Mouse (Mus musculus): ENCODE measurements at regions not wholly inside any gene's neighbourhood (a gene's known extent, or its start where the extent isn't known, plus 50 kb on each side); places are given as distances from the start of the nearest gene placed in this dataset.
"Not testable (repeated sequence)": the region's sequence is repeated elsewhere in the genome, so short reads cannot be mapped to it uniquely, and the experiment has no call there.

- peak; percentile 89 for DNase-seq (ENCODE audit: low read depth)
Observed at GRCm38 (mm10) chr14:53132390-53132789, 636.8 kb upstream of the Olfr1507 start.

DNA sequence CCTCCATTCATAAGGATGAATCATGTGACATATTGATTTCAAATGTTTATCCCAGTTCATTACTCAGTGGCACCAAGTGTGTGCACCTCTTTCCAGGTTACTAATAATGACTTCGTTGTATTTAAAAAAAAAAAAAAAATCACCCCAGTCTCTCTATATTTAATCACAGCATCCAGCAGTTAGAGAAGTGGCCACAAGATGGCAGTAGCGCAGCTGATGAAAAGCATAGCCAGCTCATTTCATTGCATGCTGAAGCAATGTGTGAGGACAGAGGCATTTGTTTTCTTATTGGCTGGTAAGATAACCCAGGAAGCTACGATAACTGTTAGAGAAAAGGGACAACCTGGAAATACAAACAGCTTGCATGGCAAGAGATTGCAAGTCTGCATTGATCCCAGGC is 626.2 kb upstream of the Olfr1507 start:
- peak; percentile 39 for DNase-seq (ENCODE audit: low read depth)

- DNase-seq (ENCODE audit: low read depth): not testable (repeated sequence)
Observed at GRCm38 (mm10) chr14:53109732-53110131, 614.2 kb upstream of the Olfr1507 start.

DNA sequence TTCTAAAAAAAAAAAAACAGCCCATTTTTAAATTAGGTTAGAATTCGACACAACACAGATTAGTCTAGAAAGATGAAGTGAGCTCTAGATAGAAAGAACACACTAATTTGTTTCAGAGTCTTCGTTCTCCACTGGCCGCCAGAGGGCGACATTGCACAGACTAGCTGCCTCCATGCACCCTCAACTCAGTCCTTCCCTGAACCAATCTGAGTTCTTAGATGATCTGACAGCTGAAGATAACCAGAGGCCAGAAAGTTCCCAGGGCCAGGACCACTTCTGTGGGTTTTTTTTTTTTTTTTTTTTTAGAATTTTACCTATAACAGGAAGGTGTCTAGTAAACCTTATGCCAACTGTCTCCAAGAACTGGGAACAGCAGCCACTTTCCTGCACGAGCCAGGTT is 605.8 kb upstream of the Olfr1507 start:
- peak; percentile 66 for DNase-seq (ENCODE audit: low read depth)

GRCm38 (mm10) chr14:53090921-53091320 is 595.4 kb upstream of the Olfr1507 start:
- DNase-seq (ENCODE audit: low read depth): peak; percentile 54

DNA sequence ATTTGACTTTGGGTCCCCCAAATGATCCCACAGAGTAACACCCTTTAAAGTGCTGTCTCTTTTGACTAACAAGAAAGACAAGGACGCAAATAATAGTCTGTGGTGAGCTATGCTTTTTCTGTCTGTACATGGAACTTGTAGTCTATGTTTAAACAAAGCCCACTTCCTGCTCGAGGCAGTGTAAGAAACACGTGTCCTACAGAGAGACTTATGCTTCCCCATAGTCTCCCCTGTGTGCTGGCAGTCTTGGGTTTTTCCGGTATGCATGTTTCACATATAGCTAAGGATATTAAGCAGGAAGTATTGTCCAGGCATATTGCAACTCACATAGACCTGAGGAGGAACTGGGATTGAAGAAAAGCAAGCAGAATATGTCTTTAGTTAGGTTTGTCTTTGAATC is 586.3 kb upstream of the Olfr1507 start:
- peak; percentile 49 for DNase-seq (ENCODE audit: low read depth)

- DNase-seq (ENCODE audit: low read depth): not testable (repeated sequence)
Observed at GRCm38 (mm10) chr14:53081024-53081711, 585.6 kb upstream of the Olfr1507 start.

DNA sequence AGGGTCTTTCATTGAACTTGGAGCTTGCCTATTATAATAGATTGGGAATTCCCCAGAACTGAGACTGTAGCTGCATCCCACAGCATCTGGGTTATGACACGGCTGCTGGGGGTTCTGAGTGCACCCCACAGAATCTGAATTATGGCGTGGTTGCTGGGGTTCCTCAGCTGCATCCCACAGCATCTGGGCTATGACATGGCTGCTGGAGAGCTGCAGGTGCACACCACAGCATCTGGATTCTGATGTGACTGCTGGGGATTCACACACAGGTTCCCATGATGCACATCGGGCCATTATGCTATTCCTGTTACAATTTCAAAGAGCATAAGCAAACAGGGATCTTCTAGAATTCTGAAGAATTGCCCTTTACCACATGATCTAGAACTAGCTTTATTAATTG is 585.0 kb upstream of the Olfr1507 start:
- peak; percentile 34 for DNase-seq (ENCODE audit: low read depth)

DNA sequence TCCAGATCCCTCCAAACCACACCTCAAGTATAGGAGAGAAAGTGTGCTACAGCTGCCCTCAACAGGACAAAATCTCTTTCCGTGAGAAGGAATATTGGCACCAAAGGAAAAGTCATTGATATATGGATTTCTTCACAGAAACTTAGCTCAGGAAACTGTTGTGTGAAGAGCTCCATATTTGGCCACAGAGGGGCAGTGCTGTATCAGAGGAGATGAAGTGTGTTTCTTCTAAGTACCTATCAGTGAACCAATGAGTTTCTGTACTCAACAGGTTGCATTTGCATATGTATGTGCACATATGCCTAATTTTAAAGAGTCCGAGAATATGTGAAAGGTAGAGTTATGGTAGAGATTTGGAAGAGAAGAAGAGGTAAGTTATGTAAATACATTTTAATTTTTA is 580.4 kb upstream of the Olfr1507 start:
- DNase-seq (ENCODE audit: low read depth): peak; percentile 33

DNA sequence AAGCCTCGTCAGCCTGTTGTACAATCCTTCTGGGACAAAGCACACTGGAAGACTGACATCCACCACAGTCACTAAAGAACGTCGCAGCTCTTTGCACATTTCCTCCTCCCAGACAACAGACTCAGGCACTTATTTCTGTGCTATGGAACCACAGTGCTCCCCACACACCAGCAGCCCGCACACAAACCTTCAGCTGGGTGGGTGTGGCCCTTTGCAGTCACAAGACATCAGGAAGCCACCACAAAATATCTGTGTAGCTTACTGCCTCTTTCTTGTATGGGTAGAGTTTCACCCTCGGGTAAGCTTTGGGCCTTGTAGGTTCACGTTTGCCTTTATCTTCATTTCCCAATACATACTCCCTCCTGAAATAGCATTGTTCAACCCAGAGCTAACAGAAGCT is 577.6 kb upstream of the Olfr1507 start:
- DNase-seq (ENCODE audit: low read depth): peak; percentile 50

DNA sequence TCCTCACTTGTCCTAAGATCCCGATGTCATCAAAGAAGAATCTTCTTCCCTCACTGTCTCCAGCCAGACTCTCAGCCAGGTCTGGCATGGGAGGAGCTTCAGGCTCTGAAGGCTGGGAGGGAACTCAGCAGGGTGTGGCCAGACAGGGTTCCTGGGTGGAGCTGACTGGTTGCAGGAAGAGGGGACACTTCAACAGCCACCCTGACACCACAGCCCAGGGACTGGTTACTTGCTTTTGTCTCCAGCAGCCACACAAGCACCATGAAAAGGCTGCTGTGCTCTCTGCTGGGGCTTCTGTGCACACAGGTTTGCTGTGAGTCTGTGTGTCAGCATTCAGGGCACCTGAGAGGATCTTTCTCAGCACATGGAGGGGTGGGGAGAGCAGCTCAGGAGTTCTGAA is 577.0 kb upstream of the Olfr1507 start:
- DNase-seq (ENCODE audit: low read depth): peak; percentile 44

DNA sequence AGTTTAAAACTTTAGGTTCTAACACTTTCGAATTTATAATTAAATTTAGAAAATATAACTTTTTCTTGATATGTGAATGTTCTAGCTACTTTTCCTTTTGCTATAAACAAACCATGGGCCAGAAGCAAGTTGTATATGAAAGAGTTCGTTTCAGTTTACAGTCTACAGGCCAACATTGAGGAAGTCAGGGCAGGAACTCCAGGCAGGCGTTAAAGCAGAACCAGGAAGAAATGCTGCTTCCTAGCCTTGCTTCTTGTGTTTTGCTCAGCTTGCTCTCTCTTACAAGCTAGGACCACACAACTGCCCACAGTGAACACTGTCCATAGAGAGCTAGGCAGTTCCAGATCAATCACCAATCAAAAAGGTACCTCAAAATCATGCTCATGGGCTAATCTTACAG is 558.9 kb upstream of the Olfr1507 start:
- not testable (repeated sequence) for DNase-seq (ENCODE audit: low read depth)

GRCm38 (mm10) chr14:53053465-53054123 is 558.0 kb upstream of the Olfr1507 start:
- not testable (repeated sequence) for DNase-seq (ENCODE audit: low read depth)

GRCm38 (mm10) chr14:53047683-53048082 is 552.1 kb upstream of the Olfr1507 start:
- DNase-seq (ENCODE audit: low read depth): not testable (repeated sequence)

GRCm38 (mm10) chr14:53046975-53047374 is 551.4 kb upstream of the Olfr1507 start:
- not testable (repeated sequence) for DNase-seq (ENCODE audit: low read depth)

GRCm38 (mm10) chr14:53045331-53045730 is 549.8 kb upstream of the Olfr1507 start:
- peak; percentile 83 for DNase-seq (ENCODE audit: low read depth)

GRCm38 (mm10) chr14:53044101-53044500 is 548.6 kb upstream of the Olfr1507 start:
- not testable (repeated sequence) for DNase-seq (ENCODE audit: low read depth)

DNA sequence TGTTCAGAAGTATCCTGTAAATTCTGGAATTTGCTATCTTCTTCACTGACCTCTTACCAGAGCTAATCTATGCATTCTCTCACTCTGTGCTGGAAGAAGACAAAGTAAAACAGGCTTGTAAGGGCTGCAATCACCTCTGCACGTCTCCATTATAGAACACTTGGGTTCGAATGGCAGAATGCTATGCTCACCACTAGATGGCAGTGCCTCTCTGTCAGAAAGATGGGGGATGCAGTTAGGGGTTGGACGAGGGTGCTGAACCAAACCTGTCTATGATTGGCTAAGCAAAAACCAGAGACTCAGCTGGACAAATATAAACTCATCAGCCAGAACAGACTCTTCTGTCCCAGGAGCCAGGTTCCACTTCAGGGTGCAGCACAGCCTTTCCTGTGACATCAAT is 546.5 kb upstream of the Olfr1507 start:
- peak; percentile 51 for DNase-seq (ENCODE audit: low read depth)

DNA sequence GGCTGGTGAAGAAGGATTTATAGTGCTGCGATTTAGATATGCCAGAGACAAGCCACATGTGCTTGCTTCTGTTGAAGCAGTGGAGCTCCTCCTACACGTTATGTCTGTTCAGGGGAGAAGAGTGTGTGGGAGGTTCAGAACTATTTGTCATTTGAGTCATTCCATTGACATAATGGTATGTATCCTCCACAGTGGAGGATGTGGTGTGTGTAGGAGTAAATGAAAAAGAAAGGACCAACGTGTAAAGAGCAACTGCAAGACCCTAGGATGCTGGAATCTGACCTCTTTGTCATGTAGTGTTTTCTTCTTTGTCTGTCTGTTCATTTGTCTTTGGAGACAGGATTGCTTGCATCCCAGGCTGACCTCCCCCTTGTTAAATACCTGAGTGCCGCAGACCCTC is 543.9 kb upstream of the Olfr1507 start:
- peak; percentile 52 for DNase-seq (ENCODE audit: low read depth)

GRCm38 (mm10) chr14:53034940-53035339 is 539.4 kb upstream of the Olfr1507 start:
- DNase-seq (ENCODE audit: low read depth): not testable (repeated sequence)

- DNase-seq (ENCODE audit: low read depth): not testable (repeated sequence)
Observed at GRCm38 (mm10) chr14:53033221-53033620, 537.7 kb upstream of the Olfr1507 start.

DNA sequence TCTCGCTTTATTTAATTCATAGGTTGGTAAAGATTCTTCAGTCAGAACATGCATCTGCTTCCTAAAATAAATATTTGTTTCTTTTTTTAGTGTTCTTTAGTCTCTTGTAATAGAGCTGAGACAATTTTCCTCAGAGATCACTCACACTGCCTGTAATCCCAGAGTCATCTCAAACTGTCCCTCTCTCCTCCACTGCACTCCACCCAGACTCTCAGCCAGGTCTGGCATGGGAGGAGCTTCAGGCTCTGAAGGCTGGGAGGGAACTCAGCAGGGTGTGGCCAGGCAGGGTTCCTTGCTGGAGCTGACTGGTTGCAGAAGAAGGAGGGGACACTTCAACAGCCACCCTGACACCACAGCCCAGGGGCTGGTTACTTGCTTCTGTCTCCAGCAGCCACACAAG is 536.9 kb upstream of the Olfr1507 start:
- not testable (repeated sequence) for DNase-seq (ENCODE audit: low read depth)

DNA sequence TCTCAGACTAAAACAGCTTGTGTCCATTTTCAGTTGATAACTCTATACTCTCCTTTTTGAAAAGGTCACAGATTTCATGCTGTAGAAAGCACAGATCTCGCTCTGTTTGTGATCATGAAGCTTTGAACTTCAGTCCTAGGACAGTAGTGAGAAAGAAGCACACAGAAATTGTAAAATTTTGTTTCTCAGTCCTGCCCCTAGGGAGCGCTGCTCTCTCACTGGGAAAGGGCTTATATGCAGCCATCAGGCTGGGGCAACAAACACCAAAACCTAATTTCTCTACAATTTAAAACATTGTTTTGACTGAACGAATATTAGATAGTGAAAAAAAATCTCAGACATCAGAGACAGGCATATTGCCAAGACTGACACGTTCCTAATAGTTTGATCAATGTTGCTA is 534.7 kb upstream of the Olfr1507 start:
- not testable (repeated sequence) for DNase-seq (ENCODE audit: low read depth)

DNA sequence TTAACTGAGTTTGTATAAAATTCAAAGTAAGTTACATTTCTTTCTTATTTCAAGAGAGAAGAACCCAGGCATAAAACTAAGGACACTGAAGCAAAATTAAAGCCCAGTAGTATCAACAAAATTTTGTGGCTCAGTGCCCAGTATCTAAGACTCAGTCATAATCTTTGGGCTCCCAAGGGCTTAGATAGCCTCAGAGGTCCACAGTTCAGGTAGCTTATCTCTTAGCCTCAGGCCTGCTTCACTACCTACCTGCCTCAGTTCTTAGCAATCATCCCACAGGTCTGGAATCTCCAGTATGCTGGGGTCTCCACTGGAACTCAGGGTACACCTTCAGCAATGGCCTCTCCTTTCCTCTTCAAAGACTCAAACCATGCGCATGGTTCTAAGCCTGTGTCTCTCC is 531.4 kb upstream of the Olfr1507 start:
- not testable (repeated sequence) for DNase-seq (ENCODE audit: low read depth)

Measured in naive thymus-derived CD4-positive, alpha-beta T cell, adult 2 months (primary cell).